Mouse (Mus musculus): ENCODE results near the gene Pkhd1. TPM values are rescaled to one million over a fixed set of nuclear protein-coding genes. Genes with fewer than 3 reads are reported as not detected.

Pkhd1 gene
- polyA plus RNA-seq, 1 experiment = not detected

DNA sequence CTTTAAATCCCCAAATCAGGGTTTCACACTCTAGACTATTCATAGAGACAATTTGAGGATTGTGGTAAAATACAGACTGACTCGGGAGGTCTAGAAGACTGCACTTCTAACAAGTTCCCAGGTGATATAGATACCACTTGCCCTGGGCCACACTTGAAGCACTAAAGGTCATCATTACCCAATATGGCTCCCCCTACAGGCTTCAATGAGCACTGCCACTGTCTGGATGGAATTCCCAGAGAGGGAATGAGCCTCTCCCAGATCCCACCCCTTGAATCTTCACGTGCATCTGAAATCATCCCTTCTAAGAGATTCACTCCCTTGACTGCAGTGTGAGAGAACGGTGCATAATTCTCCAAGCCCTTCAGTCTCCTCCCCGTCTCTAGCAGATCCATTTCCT, 73.3 kb downstream of the Pkhd1 start:
- H3K36me3 ChIP-seq (ENCODE audit: control insufficient read depth) = no peaks in the 10 kb centered on the region
- no peaks in the 10 kb centered on the region for H3K27me3 ChIP-seq (ENCODE audit: control insufficient read depth)
- H3K9me3 ChIP-seq (ENCODE audit: control insufficient read depth, low read length) = peaks cover 2% of the 10 kb centered on the region; the same call in 1 of the 2 replicates
- H3K4me3 ChIP-seq (replicated peaks) = no peak overlapping the region
- no peak for TF ChIP-seq GATA1 (IDR thresholded peaks at IDR 0.05; ENCODE audit: low read length)
- TF ChIP-seq TAL1 (IDR thresholded peaks at IDR 0.05; ENCODE audit: low read length) = no peak
- H3K4me1 ChIP-seq (ENCODE audit: control insufficient read depth) = no peaks in the 10 kb centered on the region

DNA sequence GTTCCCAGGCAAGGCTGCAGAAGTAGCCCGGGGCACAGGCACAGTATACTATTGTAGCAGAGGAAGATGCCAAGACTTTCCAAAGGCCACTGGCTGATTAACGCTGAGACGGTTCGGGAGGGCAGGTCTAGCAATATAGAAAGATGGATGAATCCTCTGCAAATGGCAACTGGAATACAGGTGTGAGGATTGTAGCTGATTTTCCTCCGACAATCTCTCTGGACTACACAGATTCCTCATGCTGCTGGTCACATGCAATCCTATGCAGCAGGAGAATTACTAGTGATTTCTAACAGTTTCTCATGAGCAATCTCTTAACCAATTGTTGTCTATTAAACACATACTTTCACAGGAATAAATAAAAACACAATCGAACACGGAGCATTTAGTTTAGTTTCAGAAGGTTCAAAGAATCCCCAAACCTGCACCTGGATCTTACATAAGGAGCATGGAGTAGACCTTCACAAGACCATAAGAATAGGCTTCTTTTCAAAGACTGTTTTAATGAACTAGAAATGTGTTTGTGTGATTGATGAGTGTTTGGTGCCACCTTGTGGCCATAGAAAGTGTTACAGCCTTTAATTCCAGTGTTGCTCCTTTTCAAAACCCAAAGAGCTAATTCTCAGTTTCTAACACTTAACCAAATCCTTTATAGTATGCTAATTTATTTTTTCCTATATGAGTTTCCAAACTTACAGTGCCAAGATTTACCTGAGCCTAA, 104.3 kb downstream of the Pkhd1 start:
- no peaks in the 10 kb centered on the region for H3K9me3 ChIP-seq (ENCODE audit: control insufficient read depth, low read length)
- H3K27me3 ChIP-seq (ENCODE audit: control insufficient read depth) = no peaks in the 10 kb centered on the region
- H3K4me1 ChIP-seq (ENCODE audit: control insufficient read depth) = no peaks in the 10 kb centered on the region
- no peak overlapping the region for H3K4me3 ChIP-seq (replicated peaks)
- no peaks in the 10 kb centered on the region for H3K36me3 ChIP-seq (ENCODE audit: control insufficient read depth)
- TF ChIP-seq TAL1 (IDR thresholded peaks at IDR 0.05; ENCODE audit: low read length) (no peak), GATA1 (IDR thresholded peaks at IDR 0.05; ENCODE audit: low read length) (no peak)

DNA sequence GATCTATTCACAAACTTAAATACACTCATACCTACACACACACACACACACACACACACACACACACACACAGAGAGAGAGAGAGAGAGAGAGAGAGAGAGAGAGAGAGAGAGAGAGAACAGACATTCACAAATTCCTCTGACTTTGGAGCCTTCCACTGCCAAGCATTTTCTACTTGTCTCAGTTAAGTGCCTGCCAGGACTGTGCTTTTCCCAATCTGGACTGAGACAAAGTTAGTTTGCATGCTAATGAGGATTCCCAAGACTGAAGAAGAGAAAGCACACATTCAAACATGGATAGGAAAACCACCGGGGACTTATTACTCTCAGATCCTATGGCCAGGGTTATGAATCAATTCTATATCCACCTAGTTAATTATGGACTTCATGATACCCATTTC, 118.9 kb downstream of the Pkhd1 start:
- no peak overlapping the region for H3K4me3 ChIP-seq (replicated peaks)
- H3K9me3 ChIP-seq (ENCODE audit: control insufficient read depth, low read length) = peaks cover 2% of the 10 kb centered on the region; the same call in 1 of the 2 replicates
- H3K27me3 ChIP-seq (ENCODE audit: control insufficient read depth) = no peaks in the 10 kb centered on the region
- H3K36me3 ChIP-seq (ENCODE audit: control insufficient read depth) = no peaks in the 10 kb centered on the region
- H3K4me1 ChIP-seq (ENCODE audit: control insufficient read depth) = no peaks in the 10 kb centered on the region
- no peak for TF ChIP-seq TAL1 (IDR thresholded peaks at IDR 0.05; ENCODE audit: low read length)
- no peak for TF ChIP-seq GATA1 (IDR thresholded peaks at IDR 0.05; ENCODE audit: low read length)

DNA sequence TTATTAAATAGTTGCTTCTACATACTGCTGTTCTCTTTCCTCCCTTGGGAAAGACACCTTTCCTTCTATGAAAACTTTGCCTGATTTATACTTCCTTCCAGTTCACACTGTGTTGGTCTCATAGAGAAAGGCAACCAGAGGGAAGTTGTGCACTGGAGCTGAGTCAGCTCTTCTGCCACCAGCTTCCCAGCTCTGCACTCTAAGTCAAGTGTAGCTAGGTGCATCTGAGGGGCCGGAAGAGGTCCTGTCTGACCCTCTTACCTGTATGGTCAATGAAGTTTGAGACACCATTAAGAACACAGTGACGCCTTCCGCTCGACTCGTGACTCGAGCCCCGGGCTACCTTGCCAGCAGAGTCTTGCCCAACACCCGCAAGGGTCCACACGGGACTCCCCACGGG, 131.8 kb downstream of the Pkhd1 start:
- Histone ChIP-seq H3K4me1 (ENCODE audit: control insufficient read depth) (no peaks in the 10 kb centered on the region), H3K27me3 (ENCODE audit: control insufficient read depth) (no peaks in the 10 kb centered on the region), H3K4me3 (replicated peaks) (no peak overlapping the region), H3K36me3 (ENCODE audit: control insufficient read depth) (no peaks in the 10 kb centered on the region), H3K9me3 (ENCODE audit: control insufficient read depth, low read length) (peaks cover 3% of the 10 kb centered on the region; the same call in 1 of the 2 replicates)
- TF ChIP-seq TAL1 (IDR thresholded peaks at IDR 0.05; ENCODE audit: low read length) (no peak), GATA1 (IDR thresholded peaks at IDR 0.05; ENCODE audit: low read length) (no peak)

DNA sequence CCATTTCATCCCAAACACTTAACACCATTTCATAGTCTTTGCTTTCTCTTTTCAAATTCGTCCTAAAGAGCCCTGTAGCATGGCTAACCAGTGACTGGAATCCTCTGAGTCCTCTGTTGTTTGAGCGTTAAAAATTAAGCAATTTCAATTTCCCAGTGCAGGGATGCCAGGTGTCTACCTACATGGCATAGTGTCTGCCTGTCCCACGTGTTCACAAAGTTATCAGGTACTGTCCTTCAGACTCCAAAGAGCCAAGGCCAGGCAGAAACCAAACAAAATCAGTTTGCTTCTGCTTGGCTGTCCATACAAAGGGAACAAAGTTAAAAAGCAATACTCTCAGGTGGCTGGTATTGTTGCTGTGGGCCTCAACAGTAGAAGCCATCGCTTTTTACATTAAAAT, 136.0 kb downstream of the Pkhd1 start:
- H3K4me3 ChIP-seq (replicated peaks) = no peak overlapping the region
- no peaks in the 10 kb centered on the region for H3K27me3 ChIP-seq (ENCODE audit: control insufficient read depth)
- TF ChIP-seq TAL1 (IDR thresholded peaks at IDR 0.05; ENCODE audit: low read length) (no peak), GATA1 (IDR thresholded peaks at IDR 0.05; ENCODE audit: low read length) (no peak)
- no peaks in the 10 kb centered on the region for H3K36me3 ChIP-seq (ENCODE audit: control insufficient read depth)
- no peaks in the 10 kb centered on the region for H3K4me1 ChIP-seq (ENCODE audit: control insufficient read depth)
- peaks cover 3% of the 10 kb centered on the region; the same call in 1 of the 2 replicates for H3K9me3 ChIP-seq (ENCODE audit: control insufficient read depth, low read length)

DNA sequence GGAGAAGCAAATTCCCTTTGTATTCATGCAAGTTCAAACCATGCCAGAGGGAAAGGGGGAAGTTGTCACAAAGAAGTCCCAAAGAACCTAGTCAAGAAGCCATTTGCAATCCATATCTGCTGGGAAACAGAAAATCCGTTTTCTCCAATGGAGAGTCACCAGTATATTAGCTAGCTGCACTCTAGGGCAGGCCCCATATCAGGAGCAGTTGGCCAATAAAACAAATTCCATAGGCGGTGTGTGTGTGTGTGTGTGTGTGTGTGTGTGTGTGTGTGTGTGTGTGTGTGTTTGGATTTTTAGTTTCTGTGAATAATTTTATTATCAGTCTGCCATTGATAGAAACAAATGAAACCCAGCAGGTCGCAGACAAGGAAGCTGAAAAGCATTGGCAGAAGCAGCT, 139.2 kb downstream of the Pkhd1 start:
- TF ChIP-seq TAL1 (IDR thresholded peaks at IDR 0.05; ENCODE audit: low read length) (no peak), GATA1 (IDR thresholded peaks at IDR 0.05; ENCODE audit: low read length) (no peak)
- no peak overlapping the region for H3K4me3 ChIP-seq (replicated peaks)

DNA sequence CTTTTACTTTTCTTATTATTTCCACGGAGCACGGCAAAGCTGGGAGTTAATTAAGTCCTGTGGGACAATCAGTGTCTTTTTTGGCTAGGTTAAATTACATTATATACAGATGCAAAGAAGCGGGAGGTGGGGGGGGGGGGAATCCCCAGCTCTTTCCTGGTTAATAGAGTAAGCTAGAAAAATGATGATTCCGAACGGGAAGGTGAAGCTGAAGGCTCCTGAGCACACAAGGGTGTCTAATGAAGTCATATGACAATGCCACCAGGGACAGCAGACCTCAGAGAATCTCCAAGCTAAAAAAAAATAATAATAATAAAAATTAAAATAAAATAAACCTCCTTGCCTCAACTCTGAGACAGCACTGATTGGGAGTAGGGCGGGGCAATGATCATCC, 139.6 kb downstream of the Pkhd1 start:
- Histone ChIP-seq H3K4me3 (replicated peaks) (no peak overlapping the region), H3K27me3 (ENCODE audit: control insufficient read depth) (no peaks in the 10 kb centered on the region), H3K4me1 (ENCODE audit: control insufficient read depth) (no peaks in the 10 kb centered on the region), H3K36me3 (ENCODE audit: control insufficient read depth) (no peaks in the 10 kb centered on the region), H3K9me3 (ENCODE audit: control insufficient read depth, low read length) (no peaks in the 10 kb centered on the region)
- TF ChIP-seq TAL1 (IDR thresholded peaks at IDR 0.05; ENCODE audit: low read length) = no peak
- no peak for TF ChIP-seq GATA1 (IDR thresholded peaks at IDR 0.05; ENCODE audit: low read length)

More for the DNA sequence above, 139.2 kb downstream of the Pkhd1 start:
- Histone ChIP-seq H3K4me1 (ENCODE audit: control insufficient read depth) (no peaks in the 10 kb centered on the region), H3K27me3 (ENCODE audit: control insufficient read depth) (no peaks in the 10 kb centered on the region), H3K36me3 (ENCODE audit: control insufficient read depth) (no peaks in the 10 kb centered on the region), H3K9me3 (ENCODE audit: control insufficient read depth, low read length) (no peaks in the 10 kb centered on the region)

DNA sequence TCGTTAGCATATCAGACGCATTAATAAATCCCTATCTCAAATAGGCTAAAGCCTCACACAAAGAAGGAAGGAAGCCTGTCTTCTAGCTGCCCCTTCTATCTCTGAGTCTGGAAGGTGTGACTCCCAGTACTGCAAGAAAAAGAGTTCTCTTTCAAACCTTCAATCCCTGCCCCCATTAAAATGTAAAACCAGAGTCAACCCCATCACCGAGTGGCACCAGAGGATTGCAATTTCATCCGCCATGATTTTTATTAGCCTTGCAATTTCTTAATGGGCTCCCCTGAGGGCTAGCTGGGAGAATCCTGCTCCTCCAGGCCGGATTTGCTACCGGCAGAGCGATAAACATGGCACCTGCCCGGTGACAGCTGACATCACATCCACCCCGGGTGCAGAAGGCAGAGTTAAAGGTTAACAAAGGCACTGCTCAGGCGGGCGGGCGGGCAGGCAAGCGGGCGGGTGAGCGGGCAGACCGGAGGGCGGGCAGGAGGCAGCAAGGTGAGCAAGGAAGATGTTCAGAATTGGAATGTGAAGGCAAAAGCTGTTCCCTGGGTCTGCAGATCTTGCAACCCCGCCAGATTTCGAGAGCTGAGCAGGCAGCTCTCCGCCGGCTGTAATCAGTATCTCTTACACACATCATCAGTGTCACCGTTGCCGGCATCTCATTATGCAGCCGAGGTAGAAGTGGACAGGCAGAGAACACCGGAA, 140.2 kb downstream of the Pkhd1 start:
- Histone ChIP-seq H3K36me3 (ENCODE audit: control insufficient read depth) (no peaks in the 10 kb centered on the region), H3K9me3 (ENCODE audit: control insufficient read depth, low read length) (no peaks in the 10 kb centered on the region), H3K4me1 (ENCODE audit: control insufficient read depth) (no peaks in the 10 kb centered on the region), H3K4me3 (replicated peaks) (no peak overlapping the region), H3K27me3 (ENCODE audit: control insufficient read depth) (no peaks in the 10 kb centered on the region)
- TF ChIP-seq GATA1 (IDR thresholded peaks at IDR 0.05; ENCODE audit: low read length) = no peak
- no peak for TF ChIP-seq TAL1 (IDR thresholded peaks at IDR 0.05; ENCODE audit: low read length)

DNA sequence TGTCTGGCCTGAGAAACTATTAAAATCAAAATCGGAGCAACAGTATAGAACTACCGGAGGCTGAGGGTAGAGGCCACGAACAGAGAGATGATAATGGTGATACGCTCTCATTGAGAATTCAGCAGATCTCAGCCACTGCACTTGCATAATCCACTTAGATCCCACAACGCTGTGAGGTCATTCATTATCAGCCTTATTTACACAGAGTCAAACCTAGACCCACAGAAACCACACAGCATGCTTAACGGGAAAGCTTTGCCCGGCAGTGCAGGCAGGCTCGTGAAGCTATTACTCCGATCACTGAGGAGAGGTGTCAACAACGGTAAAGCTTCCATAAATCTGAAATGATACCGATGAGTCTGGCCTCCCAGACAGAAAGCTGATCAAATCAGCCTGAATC, 147.1 kb downstream of the Pkhd1 start:
- Histone ChIP-seq H3K4me3 (replicated peaks) (no peak overlapping the region), H3K27me3 (ENCODE audit: control insufficient read depth) (no peaks in the 10 kb centered on the region), H3K4me1 (ENCODE audit: control insufficient read depth) (no peaks in the 10 kb centered on the region), H3K36me3 (ENCODE audit: control insufficient read depth) (no peaks in the 10 kb centered on the region), H3K9me3 (ENCODE audit: control insufficient read depth, low read length) (peaks cover 2% of the 10 kb centered on the region; the same call in 1 of the 2 replicates)
- TF ChIP-seq TAL1 (IDR thresholded peaks at IDR 0.05; ENCODE audit: low read length) = no peak
